Mouse (Mus musculus): Measurements from ENCODE around the gene Gstp3. TPM values are rescaled to one million over a fixed set of nuclear protein-coding genes. Genes with fewer than 3 reads are reported as not detected.
A peak's percentile ranks its signal among the peaks of the same experiment; 100 is the strongest.

Gene Gstp3
- total and polyA plus RNA-seq, 2 experiments from 2014 or later = not detected

DNA sequence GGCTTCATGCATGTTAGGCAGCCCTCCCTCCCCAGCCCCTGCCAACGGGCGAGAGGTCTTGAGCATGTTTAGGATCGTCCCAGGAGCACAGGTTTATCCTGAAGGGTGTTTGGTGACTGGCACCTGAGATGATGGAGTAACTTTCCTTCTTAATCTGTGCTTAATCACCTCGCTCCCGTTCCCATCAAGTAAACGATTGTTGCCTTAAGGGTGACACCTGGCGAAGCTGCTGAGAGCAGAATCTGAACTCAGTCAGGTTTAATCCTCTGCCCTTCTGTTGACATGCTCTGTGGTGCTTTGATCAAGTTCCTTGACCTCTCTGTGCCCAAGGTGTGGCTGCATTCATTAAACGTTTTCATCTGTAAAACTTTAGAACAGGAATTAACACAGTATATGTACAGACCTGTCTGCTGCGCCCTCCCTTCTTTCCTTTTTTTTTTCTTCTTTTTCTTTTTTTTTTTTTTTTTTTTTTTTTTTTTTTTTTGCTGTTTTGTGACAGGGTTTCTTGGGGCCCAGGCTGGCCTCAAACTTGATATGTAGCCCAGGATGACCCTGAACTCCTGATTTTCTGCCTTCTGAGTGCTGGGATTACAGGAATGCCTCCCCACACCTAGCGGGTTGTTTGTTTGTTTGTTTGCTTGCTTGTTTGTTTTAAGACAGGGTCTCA lies 41.3 kb downstream of the Gstp3 start:
- Histone ChIP-seq H3K27ac (ENCODE audit: low read depth, low read length) (no peak overlapping the region), H3K9me3 (ENCODE audit: low read length) (no peaks in the 10 kb centered on the region), H3K4me3 (ENCODE audit: low read depth, low read length) (no peak overlapping the region), H3K4me2 (ENCODE audit: low read depth) (no peak overlapping the region), H3K36me3 (ENCODE audit: insufficient read depth) (no peaks in the 10 kb centered on the region), H3K9ac (no peak overlapping the region), H3K4me1 (ENCODE audit: insufficient read depth) (no peaks in the 10 kb centered on the region), H3K27me3 (ENCODE audit: insufficient read depth, low read length) (no peaks in the 10 kb centered on the region)
- ATAC-seq = no peak
- no peak for DNase-seq
- no peak for TF ChIP-seq CTCF (IDR thresholded peaks at IDR 0.05; ENCODE audit: low read depth)
- WGBS = 68% methylated on average over 10 of the region's 10 CpGs

DNA sequence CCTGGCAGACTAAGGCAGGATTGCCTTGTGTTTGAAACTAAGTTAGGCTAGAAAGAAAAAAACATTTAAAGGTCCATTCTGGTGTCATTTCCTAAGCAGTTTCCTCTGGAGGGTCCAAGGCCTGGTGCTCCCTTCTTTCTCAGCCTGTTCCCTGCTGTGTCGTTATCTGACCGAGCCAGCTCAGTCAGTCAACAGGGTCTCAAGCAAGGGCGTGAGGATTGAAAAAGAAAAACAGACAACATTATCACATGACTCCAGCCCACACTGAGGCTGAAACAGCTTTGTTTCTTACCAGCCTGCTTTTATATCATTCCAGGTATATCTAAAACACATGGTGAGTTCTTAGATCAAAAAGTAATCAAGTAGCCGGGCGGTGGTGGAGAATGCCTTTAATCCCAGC lies 43.7 kb downstream of the Gstp3 start:
- WGBS = 61% methylated on average over 5 of the region's 5 CpGs
- TF ChIP-seq CTCF (IDR thresholded peaks at IDR 0.05; ENCODE audit: low read depth) = no peak
- Histone ChIP-seq H3K27ac (ENCODE audit: low read depth, low read length) (no peak overlapping the region), H3K9me3 (ENCODE audit: low read length) (no peaks in the 10 kb centered on the region), H3K9ac (no peak overlapping the region), H3K4me3 (ENCODE audit: low read depth, low read length) (no peak overlapping the region), H3K27me3 (ENCODE audit: insufficient read depth, low read length) (no peaks in the 10 kb centered on the region), H3K36me3 (ENCODE audit: insufficient read depth) (no peaks in the 10 kb centered on the region), H3K4me1 (ENCODE audit: insufficient read depth) (peaks cover 6% of the 10 kb centered on the region), H3K4me2 (ENCODE audit: low read depth) (no peak overlapping the region)
- DNase-seq = no peak
- no peak for ATAC-seq

DNA sequence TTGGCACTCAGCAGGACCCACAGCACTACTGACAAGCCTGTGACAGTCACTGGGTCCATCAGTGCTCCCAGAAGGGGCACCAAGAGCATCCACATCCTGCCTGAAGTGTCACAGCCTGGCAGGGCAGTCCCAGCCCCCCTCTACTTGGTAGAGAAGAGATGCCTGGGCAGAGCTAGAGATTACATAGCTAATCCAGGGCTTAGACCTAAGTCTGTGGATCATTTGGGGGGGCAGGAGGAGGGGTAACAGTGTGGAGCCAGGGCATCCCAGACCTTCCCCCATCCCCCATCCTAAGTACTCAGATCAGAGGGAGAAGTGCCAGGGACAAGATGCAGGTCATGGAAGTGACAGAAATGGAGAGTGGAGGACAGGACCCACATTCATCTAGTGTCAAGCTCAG lies 44.6 kb downstream of the Gstp3 start:
- no peak for TF ChIP-seq CTCF (IDR thresholded peaks at IDR 0.05; ENCODE audit: low read depth)
- DNase-seq (no peak), ATAC-seq (no peak)

DNA sequence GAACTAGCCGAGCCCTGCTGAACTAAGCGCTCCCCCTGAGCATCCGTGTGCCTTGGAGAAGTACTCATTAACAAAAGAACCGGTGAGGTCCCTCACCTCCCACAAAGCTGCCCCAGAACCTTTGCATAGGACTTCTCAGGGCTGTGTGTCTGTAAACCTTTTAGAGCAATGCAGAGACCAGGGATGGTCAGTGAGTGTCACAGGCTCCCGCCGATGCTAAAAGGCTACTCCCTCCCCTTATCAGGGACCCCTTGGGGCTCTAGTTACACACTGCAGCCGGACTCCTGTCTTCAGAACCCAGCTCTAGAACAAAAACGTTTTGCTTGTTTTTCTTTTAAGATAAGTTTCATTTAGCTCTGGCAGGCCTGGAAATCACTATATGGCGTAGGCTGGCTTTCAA lies 46.3 kb downstream of the Gstp3 start:
- WGBS = 24% methylated on average over 9 of the region's 9 CpGs
- Histone ChIP-seq H3K27ac (ENCODE audit: low read depth, low read length) (no peak overlapping the region), H3K9ac (0 out of 2 replicates have a peak overlapping the region, but pooled peaks have one; percentile 31), H3K4me1 (ENCODE audit: insufficient read depth) (peaks cover 6% of the 10 kb centered on the region), H3K4me2 (ENCODE audit: low read depth) (peak overlapping the region; percentile 68), H3K4me3 (ENCODE audit: low read depth, low read length) (peak overlapping the region; percentile 77), H3K36me3 (ENCODE audit: insufficient read depth) (peaks cover 16% of the 10 kb centered on the region), H3K9me3 (ENCODE audit: low read length) (no peaks in the 10 kb centered on the region), H3K27me3 (ENCODE audit: insufficient read depth, low read length) (no peaks in the 10 kb centered on the region)
- TF ChIP-seq CTCF (IDR thresholded peaks at IDR 0.05; ENCODE audit: low read depth) = no peak
- DNase-seq (no peak), ATAC-seq (peak; percentile 2; the same call in 1 of the 2 replicates)

More for the DNA sequence above, 44.6 kb downstream of the Gstp3 start:
- no peak overlapping the region for H3K27ac ChIP-seq (ENCODE audit: low read depth, low read length)
- no peak overlapping the region for H3K4me3 ChIP-seq (ENCODE audit: low read depth, low read length)
- H3K9ac ChIP-seq = no peak overlapping the region
- no peaks in the 10 kb centered on the region for H3K9me3 ChIP-seq (ENCODE audit: low read length)
- no peaks in the 10 kb centered on the region for H3K27me3 ChIP-seq (ENCODE audit: insufficient read depth, low read length)
- H3K36me3 ChIP-seq (ENCODE audit: insufficient read depth) = no peaks in the 10 kb centered on the region; the same call in 1 of the 2 replicates
- no peak overlapping the region for H3K4me2 ChIP-seq (ENCODE audit: low read depth)
- H3K4me1 ChIP-seq (ENCODE audit: insufficient read depth) = peaks cover 6% of the 10 kb centered on the region

DNA sequence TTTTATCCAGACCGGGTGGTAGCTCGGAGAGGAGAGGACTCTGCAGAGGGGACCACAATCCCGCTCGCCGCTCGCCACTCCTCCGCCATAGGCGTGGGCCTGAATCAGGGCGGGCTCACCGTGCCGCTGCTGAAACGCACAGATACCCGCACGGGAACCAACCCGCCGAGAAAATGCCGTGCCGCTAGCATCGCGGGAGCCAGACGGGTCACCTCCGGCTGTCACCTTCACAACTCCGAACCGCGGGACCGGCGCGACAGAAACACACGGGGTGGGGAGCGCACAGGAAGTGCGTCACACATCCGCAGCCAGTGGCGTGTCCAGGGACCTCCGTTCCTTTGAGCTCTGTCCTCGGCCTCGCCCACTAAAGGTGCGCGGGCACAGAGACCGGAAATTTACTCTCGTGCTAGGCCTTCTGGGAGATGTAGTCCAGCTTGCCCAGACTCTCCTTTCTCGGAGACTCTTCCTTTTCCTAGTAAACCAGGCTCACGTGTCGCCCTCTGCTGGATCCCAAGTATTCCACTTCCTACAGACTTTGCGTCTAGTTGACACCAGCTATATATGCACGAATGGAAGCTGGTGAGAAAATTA lies 46.8 kb downstream of the Gstp3 start, which contains the start of gene Ndufv1:
Gene Ndufv1 (minus strand): TSS at position 375 of the 591 bp plus-strand sequence.
- peak within 1 kb of the TSS; percentile 82 for H3K9ac ChIP-seq
- ATAC-seq (peak; percentile 99), DNase-seq (peak; percentile 98)
- H3K4me1 ChIP-seq (ENCODE audit: insufficient read depth) = peaks cover 6% of the 10 kb centered on the region
- peaks cover 22% of the 10 kb centered on the region for H3K36me3 ChIP-seq (ENCODE audit: insufficient read depth)
- H3K9me3 ChIP-seq (ENCODE audit: low read length) = no peaks in the 10 kb centered on the region
- peak within 1 kb of the TSS; percentile 68 for H3K4me2 ChIP-seq (ENCODE audit: low read depth)
- peak within 1 kb of the TSS; percentile 72 for H3K27ac ChIP-seq (ENCODE audit: low read depth, low read length)
- peak within 1 kb of the TSS; percentile 77 for H3K4me3 ChIP-seq (ENCODE audit: low read depth, low read length)
- no peaks in the 10 kb centered on the region for H3K27me3 ChIP-seq (ENCODE audit: insufficient read depth, low read length)
- 2% methylated on average over 45 of the region's 45 CpGs for WGBS
- TF ChIP-seq CTCF (IDR thresholded peaks at IDR 0.05; ENCODE audit: low read depth) = peak; percentile 91

DNA sequence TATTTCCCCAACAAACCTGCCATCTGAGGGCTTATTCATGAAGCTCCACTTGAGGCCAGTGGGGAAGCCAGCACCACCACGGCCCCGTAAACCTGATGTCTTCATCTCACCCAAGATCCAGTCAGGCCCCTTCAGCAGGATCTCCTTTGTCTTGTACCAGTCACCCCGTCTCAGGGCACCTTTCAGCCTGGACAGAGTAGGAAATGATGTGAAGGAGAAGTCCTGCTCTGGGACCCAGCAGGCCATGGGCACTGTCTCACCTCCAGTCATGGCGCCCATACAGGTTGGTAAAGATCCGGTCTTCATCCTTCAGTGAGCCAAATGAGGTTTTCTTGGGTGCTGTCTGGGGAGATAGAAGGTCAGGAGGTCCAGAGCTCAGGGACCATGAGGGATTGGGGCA lies 48.3 kb downstream of the Gstp3 start:
- no peak for TF ChIP-seq CTCF (IDR thresholded peaks at IDR 0.05; ENCODE audit: low read depth)
- 92% methylated on average over 5 of the region's 5 CpGs for WGBS
- H3K9ac ChIP-seq = no peak overlapping the region
- peaks cover 6% of the 10 kb centered on the region for H3K4me1 ChIP-seq (ENCODE audit: insufficient read depth)
- H3K27ac ChIP-seq (ENCODE audit: low read depth, low read length) = no peak overlapping the region
- H3K27me3 ChIP-seq (ENCODE audit: insufficient read depth, low read length) = no peaks in the 10 kb centered on the region
- no peak overlapping the region for H3K4me3 ChIP-seq (ENCODE audit: low read depth, low read length)
- no peaks in the 10 kb centered on the region for H3K9me3 ChIP-seq (ENCODE audit: low read length)
- DNase-seq (no peak), ATAC-seq (no peak)
- H3K36me3 ChIP-seq (ENCODE audit: insufficient read depth) = peaks cover 34% of the 10 kb centered on the region
- no peak overlapping the region for H3K4me2 ChIP-seq (ENCODE audit: low read depth)

Other genes with a start within 250 kb of the Gstp3 start
Only the 30 nearest of the 34 such genes appear.
- 21.4 and 23.5 TPM in 2 replicates for gene Tcirg1, start 152.4 kb downstream of the Gstp3 start, total RNA-seq (2014; rRNA removed)
- gene Tcirg1, start 152.4 kb downstream of the Gstp3 start, polyA plus RNA-seq (2015; fragmentation: Nextera tagmentation; extraction: Ambion mirVana) = 9.3 and 9.9 TPM in 2 replicates
- gene Ndufs8, start 146.8 kb downstream of the Gstp3 start, total RNA-seq (2014; rRNA removed) = 137 and 148 TPM in 2 replicates
- 261 and 281 TPM in 2 replicates for gene Ndufs8, start 146.8 kb downstream of the Gstp3 start, polyA plus RNA-seq (2015; fragmentation: Nextera tagmentation; extraction: Ambion mirVana)
- 1.7 and 4.2 TPM in 2 replicates for gene Aldh3b1, start 129.8 kb downstream of the Gstp3 start, total RNA-seq (2014; rRNA removed)
- gene Aldh3b1, start 129.8 kb downstream of the Gstp3 start, polyA plus RNA-seq (2015; fragmentation: Nextera tagmentation; extraction: Ambion mirVana) = 3.6 and 4.1 TPM in 2 replicates
- gene Unc93b1, start 124.4 kb downstream of the Gstp3 start, total RNA-seq (2014; rRNA removed) = 8.6 and 10.8 TPM in 2 replicates
- gene Unc93b1, start 124.4 kb downstream of the Gstp3 start, polyA plus RNA-seq (2015; fragmentation: Nextera tagmentation; extraction: Ambion mirVana) = 10.6 and 13.2 TPM in 2 replicates
- gene Aldh3b3, start 100.9 kb downstream of the Gstp3 start, total RNA-seq (2014; rRNA removed) = not detected in 2 replicates
- not detected in 2 replicates for gene Aldh3b3, start 100.9 kb downstream of the Gstp3 start, polyA plus RNA-seq (2015; fragmentation: Nextera tagmentation; extraction: Ambion mirVana)
- 1.5 and 2.7 TPM in 2 replicates for gene Aldh3b2, start 87.2 kb downstream of the Gstp3 start, total RNA-seq (2014; rRNA removed)
- gene Aldh3b2, start 87.2 kb downstream of the Gstp3 start, polyA plus RNA-seq (2015; fragmentation: Nextera tagmentation; extraction: Ambion mirVana) = 1.8 and 1.9 TPM in 2 replicates
- gene Acy3, start 73.0 kb downstream of the Gstp3 start, total RNA-seq (2014; rRNA removed) = 2.2 and 2.5 TPM in 2 replicates
- gene Acy3, start 73.0 kb downstream of the Gstp3 start, polyA plus RNA-seq (2015; fragmentation: Nextera tagmentation; extraction: Ambion mirVana) = 2.2 and 2.8 TPM in 2 replicates
- not detected in 2 replicates for gene Tbx10, start 66.8 kb downstream of the Gstp3 start, total RNA-seq (2014; rRNA removed)
- gene Tbx10, start 66.8 kb downstream of the Gstp3 start, polyA plus RNA-seq (2015; fragmentation: Nextera tagmentation; extraction: Ambion mirVana) = not detected in 2 replicates
- gene Nudt8, start 59.0 kb downstream of the Gstp3 start, total RNA-seq (2014; rRNA removed) = 26.7 and 30.8 TPM in 2 replicates
- gene Nudt8, start 59.0 kb downstream of the Gstp3 start, polyA plus RNA-seq (2015; fragmentation: Nextera tagmentation; extraction: Ambion mirVana) = 36.3 and 40.4 TPM in 2 replicates
- gene Gm49405, start 58.9 kb downstream of the Gstp3 start, total RNA-seq (2014; rRNA removed) = 7.8 and 8.5 TPM in 2 replicates
- 2.1 and 2.6 TPM in 2 replicates for gene Gm49405, start 58.9 kb downstream of the Gstp3 start, polyA plus RNA-seq (2015; fragmentation: Nextera tagmentation; extraction: Ambion mirVana)
- gene Doc2g, start 56.3 kb downstream of the Gstp3 start, total RNA-seq (2014; rRNA removed) = 16.0 and 17.8 TPM in 2 replicates
- gene Doc2g, start 56.3 kb downstream of the Gstp3 start, polyA plus RNA-seq (2015; fragmentation: Nextera tagmentation; extraction: Ambion mirVana) = 5.7 and 6.3 TPM in 2 replicates
- 250 and 281 TPM in 2 replicates for gene Ndufv1, start 46.8 kb downstream of the Gstp3 start, total RNA-seq (2014; rRNA removed)
- gene Ndufv1, start 46.8 kb downstream of the Gstp3 start, polyA plus RNA-seq (2015; fragmentation: Nextera tagmentation; extraction: Ambion mirVana) = 268 TPM in 2 replicates
- gene Gstp1, start 21.6 kb downstream of the Gstp3 start, total RNA-seq (2014; rRNA removed) = 245 and 296 TPM in 2 replicates
- 619 and 642 TPM in 2 replicates for gene Gstp1, start 21.6 kb downstream of the Gstp3 start, polyA plus RNA-seq (2015; fragmentation: Nextera tagmentation; extraction: Ambion mirVana)
- gene Gstp2, start 13.5 kb downstream of the Gstp3 start, total RNA-seq (2014; rRNA removed) = 2.7 TPM in 1 of 2 replicates, not detected in the other
- 0.54 and 2.5 TPM in 2 replicates for gene Gstp2, start 13.5 kb downstream of the Gstp3 start, polyA plus RNA-seq (2015; fragmentation: Nextera tagmentation; extraction: Ambion mirVana)
- not detected in 2 replicates for gene Cabp2, start 22.0 kb upstream of the Gstp3 start, total RNA-seq (2014; rRNA removed)
- not detected in 2 replicates for gene Cabp2, start 22.0 kb upstream of the Gstp3 start, polyA plus RNA-seq (2015; fragmentation: Nextera tagmentation; extraction: Ambion mirVana)
- 34.4 and 35.4 TPM in 2 replicates for gene Cdk2ap2, start 37.6 kb upstream of the Gstp3 start, total RNA-seq (2014; rRNA removed)
- gene Cdk2ap2, start 37.6 kb upstream of the Gstp3 start, polyA plus RNA-seq (2015; fragmentation: Nextera tagmentation; extraction: Ambion mirVana) = 59.9 and 65.4 TPM in 2 replicates
- gene Pitpnm1, start 40.4 kb upstream of the Gstp3 start, total RNA-seq (2014; rRNA removed) = 108 and 127 TPM in 2 replicates
- gene Pitpnm1, start 40.4 kb upstream of the Gstp3 start, polyA plus RNA-seq (2015; fragmentation: Nextera tagmentation; extraction: Ambion mirVana) = 68.8 and 82.9 TPM in 2 replicates
- 25.8 and 33.9 TPM in 2 replicates for gene Aip, start 66.3 kb upstream of the Gstp3 start, total RNA-seq (2014; rRNA removed)
- gene Aip, start 66.3 kb upstream of the Gstp3 start, polyA plus RNA-seq (2015; fragmentation: Nextera tagmentation; extraction: Ambion mirVana) = 85.7 and 86.2 TPM in 2 replicates
- gene Gpr152, start 80.2 kb upstream of the Gstp3 start, total RNA-seq (2014; rRNA removed) = 0.19 and 0.23 TPM in 2 replicates
- not detected in 2 replicates for gene Gpr152, start 80.2 kb upstream of the Gstp3 start, polyA plus RNA-seq (2015; fragmentation: Nextera tagmentation; extraction: Ambion mirVana)
- gene Cabp4, start 84.5 kb upstream of the Gstp3 start, total RNA-seq (2014; rRNA removed) = not detected in 2 replicates
- 0.06 and 0.08 TPM in 2 replicates for gene Cabp4, start 84.5 kb upstream of the Gstp3 start, polyA plus RNA-seq (2015; fragmentation: Nextera tagmentation; extraction: Ambion mirVana)
- 128 and 182 TPM in 2 replicates for gene Coro1b, start 89.0 kb upstream of the Gstp3 start, total RNA-seq (2014; rRNA removed)
- 106 and 112 TPM in 2 replicates for gene Coro1b, start 89.0 kb upstream of the Gstp3 start, polyA plus RNA-seq (2015; fragmentation: Nextera tagmentation; extraction: Ambion mirVana)
- gene Ptprcap, start 94.0 kb upstream of the Gstp3 start, total RNA-seq (2014; rRNA removed) = 0.77 and 1.2 TPM in 2 replicates
- 0.48 and 0.59 TPM in 2 replicates for gene Ptprcap, start 94.0 kb upstream of the Gstp3 start, polyA plus RNA-seq (2015; fragmentation: Nextera tagmentation; extraction: Ambion mirVana)
- gene Rps6kb2, start 103.8 kb upstream of the Gstp3 start, total RNA-seq (2014; rRNA removed) = 23.5 and 33.5 TPM in 2 replicates
- gene Rps6kb2, start 103.8 kb upstream of the Gstp3 start, polyA plus RNA-seq (2015; fragmentation: Nextera tagmentation; extraction: Ambion mirVana) = 51.9 and 55.5 TPM in 2 replicates
- gene Carns1, start 115.9 kb upstream of the Gstp3 start, total RNA-seq (2014; rRNA removed) = 4.1 and 4.4 TPM in 2 replicates
- 3.1 and 4.7 TPM in 2 replicates for gene Carns1, start 115.9 kb upstream of the Gstp3 start, polyA plus RNA-seq (2015; fragmentation: Nextera tagmentation; extraction: Ambion mirVana)
- gene Tbc1d10c, start 131.7 kb upstream of the Gstp3 start, total RNA-seq (2014; rRNA removed) = 1.5 and 2.9 TPM in 2 replicates
- gene Tbc1d10c, start 131.7 kb upstream of the Gstp3 start, polyA plus RNA-seq (2015; fragmentation: Nextera tagmentation; extraction: Ambion mirVana) = 1.3 and 1.5 TPM in 2 replicates
- gene Ppp1ca, start 132.5 kb upstream of the Gstp3 start, total RNA-seq (2014; rRNA removed) = 480 and 509 TPM in 2 replicates
- gene Ppp1ca, start 132.5 kb upstream of the Gstp3 start, polyA plus RNA-seq (2015; fragmentation: Nextera tagmentation; extraction: Ambion mirVana) = 551 and 589 TPM in 2 replicates
- 11.8 and 16.4 TPM in 2 replicates for gene Rad9a, start 142.1 kb upstream of the Gstp3 start, total RNA-seq (2014; rRNA removed)
- gene Rad9a, start 142.1 kb upstream of the Gstp3 start, polyA plus RNA-seq (2015; fragmentation: Nextera tagmentation; extraction: Ambion mirVana) = 15.9 and 16.5 TPM in 2 replicates
- 0.38 and 1.2 TPM in 2 replicates for gene Clcf1, start 154.7 kb upstream of the Gstp3 start, total RNA-seq (2014; rRNA removed)
- gene Clcf1, start 154.7 kb upstream of the Gstp3 start, polyA plus RNA-seq (2015; fragmentation: Nextera tagmentation; extraction: Ambion mirVana) = 0.29 and 0.41 TPM in 2 replicates
- gene AC109138.7, start 154.8 kb upstream of the Gstp3 start, total RNA-seq (2014; rRNA removed) = not detected in 2 replicates
- gene AC109138.7, start 154.8 kb upstream of the Gstp3 start, polyA plus RNA-seq (2015; fragmentation: Nextera tagmentation; extraction: Ambion mirVana) = not detected in 2 replicates
- gene Pold4, start 172.3 kb upstream of the Gstp3 start, total RNA-seq (2014; rRNA removed) = 18.8 and 21.2 TPM in 2 replicates
- gene Pold4, start 172.3 kb upstream of the Gstp3 start, polyA plus RNA-seq (2015; fragmentation: Nextera tagmentation; extraction: Ambion mirVana) = 21.8 and 23.4 TPM in 2 replicates

Data from forebrain, postnatal 0 days (tissue).